Mouse (Mus musculus): ENCODE measurements around the gene Gpatch2. TPM values are rescaled to one million over a fixed set of nuclear protein-coding genes. Genes with fewer than 3 reads are reported as not detected.

Gene Gpatch2
- polyA plus RNA-seq, 1 experiment from 2014 or later = 32.1 TPM

DNA sequence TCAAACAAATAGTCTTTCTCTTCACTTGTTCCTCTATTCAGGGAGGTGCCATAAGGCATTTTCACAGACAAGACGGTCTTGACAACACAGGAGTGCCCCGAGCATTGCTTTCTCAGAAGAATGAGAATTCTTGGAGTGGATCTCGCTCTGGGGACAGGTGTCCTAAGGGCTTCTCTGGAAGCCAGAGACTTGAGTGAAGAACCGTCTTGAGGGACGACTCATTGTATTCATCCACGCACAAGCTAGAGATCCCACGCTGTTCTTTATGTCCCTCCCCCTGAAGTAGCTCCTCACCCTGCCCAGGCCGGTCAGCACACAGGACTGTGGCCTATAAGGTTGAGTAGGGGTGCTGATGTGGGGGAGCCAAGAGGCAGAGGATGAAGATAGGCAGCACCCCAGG lies 141.6 kb downstream of the Gpatch2 start:
- Histone ChIP-seq H3K4me3 (replicated peaks) (no peak overlapping the region), H3K27ac (no peak overlapping the region), H3K9me3 (no peaks in the 10 kb centered on the region), H3K9ac (no peak overlapping the region), H3K4me1 (peaks cover 23% of the 10 kb centered on the region), H3K27me3 (no peaks in the 10 kb centered on the region), H3K36me3 (replicated peaks) (no peaks in the 10 kb centered on the region), H3K4me2 (no peak overlapping the region)
- no peak for ATAC-seq (ENCODE audit: low FRiP score)
- 85% methylated on average over 8 of the region's 8 CpGs for WGBS

- WGBS = 40% methylated on average over 3 of the region's 3 CpGs
- H3K4me3 ChIP-seq (replicated peaks) = no peak overlapping the region
- no peaks in the 10 kb centered on the region for H3K9me3 ChIP-seq
- H3K9ac ChIP-seq = no peak overlapping the region
- no peak for ATAC-seq (ENCODE audit: low FRiP score)
- H3K4me1 ChIP-seq = peaks cover 23% of the 10 kb centered on the region
- H3K27me3 ChIP-seq = no peaks in the 10 kb centered on the region
- H3K4me2 ChIP-seq = no peak overlapping the region
- H3K27ac ChIP-seq = no peak overlapping the region
- no peaks in the 10 kb centered on the region for H3K36me3 ChIP-seq (replicated peaks)
Observed at GRCm38 (mm10) chr1:187360240-187360639, 144.9 kb downstream of the Gpatch2 start.

DNA sequence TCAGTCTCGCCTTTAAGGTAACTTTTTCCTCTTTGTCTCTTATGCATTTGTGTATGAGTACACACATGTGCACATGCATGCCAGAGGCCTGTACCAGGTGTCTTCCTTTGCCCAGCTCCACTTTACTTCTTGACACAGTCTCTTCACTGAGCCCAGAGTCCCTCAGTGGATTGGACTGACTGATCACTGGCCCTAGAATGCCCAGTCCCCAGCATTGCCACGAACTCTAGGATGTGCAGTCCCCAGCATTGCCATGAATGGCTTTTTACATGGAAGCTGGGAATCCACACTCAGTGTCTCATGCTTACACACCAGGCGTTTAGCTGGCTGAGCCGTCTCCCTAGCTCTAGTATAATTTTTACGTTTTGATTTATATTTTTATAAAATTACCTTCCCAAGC lies 147.2 kb downstream of the Gpatch2 start:
- no peaks in the 10 kb centered on the region for H3K9me3 ChIP-seq
- ATAC-seq (ENCODE audit: low FRiP score) = no peak
- H3K9ac ChIP-seq = no peak overlapping the region
- peaks cover 10% of the 10 kb centered on the region for H3K4me1 ChIP-seq
- no peak overlapping the region for H3K4me2 ChIP-seq
- no peak overlapping the region for H3K27ac ChIP-seq
- no peaks in the 10 kb centered on the region for H3K36me3 ChIP-seq (replicated peaks)
- no peaks in the 10 kb centered on the region for H3K27me3 ChIP-seq
- H3K4me3 ChIP-seq (replicated peaks) = no peak overlapping the region
- WGBS = 92% methylated on average over 5 of the region's 5 CpGs

- no peak overlapping the region for H3K4me3 ChIP-seq (replicated peaks)
- no peak overlapping the region for H3K27ac ChIP-seq
- WGBS = 91% methylated on average over 3 of the region's 3 CpGs
- no peaks in the 10 kb centered on the region for H3K27me3 ChIP-seq
- peaks cover 10% of the 10 kb centered on the region for H3K4me1 ChIP-seq
- H3K4me2 ChIP-seq = no peak overlapping the region
- H3K9ac ChIP-seq = no peak overlapping the region
- H3K9me3 ChIP-seq = no peaks in the 10 kb centered on the region
- no peak for ATAC-seq (ENCODE audit: low FRiP score)
- no peaks in the 10 kb centered on the region for H3K36me3 ChIP-seq (replicated peaks)
Observed at GRCm38 (mm10) chr1:187365424-187365823, 150.1 kb downstream of the Gpatch2 start.

- H3K4me1 ChIP-seq = peaks cover under 1% of the 10 kb centered on the region; the same call in 1 of the 2 replicates
- no peak overlapping the region for H3K27ac ChIP-seq
- H3K36me3 ChIP-seq (replicated peaks) = no peaks in the 10 kb centered on the region
- 64% methylated on average over 2 of the region's 2 CpGs for WGBS
- no peak overlapping the region for H3K4me2 ChIP-seq
- no peaks in the 10 kb centered on the region for H3K9me3 ChIP-seq
- H3K4me3 ChIP-seq (replicated peaks) = no peak overlapping the region
- no peaks in the 10 kb centered on the region for H3K27me3 ChIP-seq
- no peak overlapping the region for H3K9ac ChIP-seq
- ATAC-seq (ENCODE audit: low FRiP score) = no peak
Observed at GRCm38 (mm10) chr1:187366806-187367205, 151.5 kb downstream of the Gpatch2 start.

- ATAC-seq (ENCODE audit: low FRiP score) = no peak
- Histone ChIP-seq H3K36me3 (replicated peaks) (no peaks in the 10 kb centered on the region), H3K4me2 (no peak overlapping the region), H3K27me3 (no peaks in the 10 kb centered on the region), H3K4me1 (no peaks in the 10 kb centered on the region), H3K9me3 (no peaks in the 10 kb centered on the region), H3K27ac (no peak overlapping the region), H3K9ac (no peak overlapping the region), H3K4me3 (replicated peaks) (no peak overlapping the region)
- 77% methylated on average over 2 of the region's 2 CpGs for WGBS
Observed at GRCm38 (mm10) chr1:187369049-187369448, 153.7 kb downstream of the Gpatch2 start.

GRCm38 (mm10) chr1:187373506-187373905 lies 158.2 kb downstream of the Gpatch2 start:
- peaks cover 14% of the 10 kb centered on the region for H3K4me1 ChIP-seq
- no peaks in the 10 kb centered on the region for H3K9me3 ChIP-seq
- no peak for ATAC-seq (ENCODE audit: low FRiP score)

DNA sequence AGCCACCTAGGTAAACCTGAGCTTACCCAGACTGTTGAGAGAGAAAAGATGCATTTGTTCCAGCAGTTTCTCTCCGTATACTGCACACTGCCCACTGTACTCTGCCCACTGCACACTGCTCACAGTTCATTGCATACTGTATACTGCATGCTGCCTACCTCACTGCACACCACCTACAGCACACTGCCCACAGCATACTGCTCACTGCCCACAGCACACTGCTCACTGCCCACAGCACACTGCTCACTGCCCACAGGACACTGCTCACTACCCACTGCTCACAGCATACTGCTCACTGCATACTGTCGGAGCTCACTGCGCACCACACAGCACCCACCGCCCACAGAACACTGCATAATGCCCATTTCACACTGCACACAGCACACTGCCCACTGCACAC lies 159.1 kb downstream of the Gpatch2 start:
- Histone ChIP-seq H3K9me3 (no peaks in the 10 kb centered on the region), H3K27me3 (no peaks in the 10 kb centered on the region), H3K27ac (no peak overlapping the region), H3K4me1 (peaks cover 14% of the 10 kb centered on the region), H3K4me2 (no peak overlapping the region), H3K36me3 (replicated peaks) (no peaks in the 10 kb centered on the region), H3K4me3 (replicated peaks) (no peak overlapping the region), H3K9ac (no peak overlapping the region)
- WGBS = 94% methylated on average over 4 of the region's 4 CpGs
- no peak for ATAC-seq (ENCODE audit: low FRiP score)

More at GRCm38 (mm10) chr1:187373506-187373905, 158.2 kb downstream of the Gpatch2 start:
- H3K27ac ChIP-seq = no peak overlapping the region
- H3K27me3 ChIP-seq = no peaks in the 10 kb centered on the region
- 69% methylated on average over 6 of the region's 6 CpGs for WGBS
- H3K36me3 ChIP-seq (replicated peaks) = no peaks in the 10 kb centered on the region
- H3K4me3 ChIP-seq (replicated peaks) = no peak overlapping the region
- H3K4me2 ChIP-seq = no peak overlapping the region
- no peak overlapping the region for H3K9ac ChIP-seq

GRCm38 (mm10) chr1:187376946-187377671 lies 161.8 kb downstream of the Gpatch2 start:
- Histone ChIP-seq H3K36me3 (replicated peaks) (no peaks in the 10 kb centered on the region), H3K4me1 (peaks cover 14% of the 10 kb centered on the region), H3K27me3 (no peaks in the 10 kb centered on the region), H3K4me2 (no peak overlapping the region), H3K27ac (no peak overlapping the region), H3K9me3 (no peaks in the 10 kb centered on the region), H3K4me3 (replicated peaks) (no peak overlapping the region), H3K9ac (no peak overlapping the region)
- 75% methylated on average over 11 of the region's 11 CpGs for whole genome bisulfite sequencing
- ATAC-seq (ENCODE audit: low FRiP score) = no peak

DNA sequence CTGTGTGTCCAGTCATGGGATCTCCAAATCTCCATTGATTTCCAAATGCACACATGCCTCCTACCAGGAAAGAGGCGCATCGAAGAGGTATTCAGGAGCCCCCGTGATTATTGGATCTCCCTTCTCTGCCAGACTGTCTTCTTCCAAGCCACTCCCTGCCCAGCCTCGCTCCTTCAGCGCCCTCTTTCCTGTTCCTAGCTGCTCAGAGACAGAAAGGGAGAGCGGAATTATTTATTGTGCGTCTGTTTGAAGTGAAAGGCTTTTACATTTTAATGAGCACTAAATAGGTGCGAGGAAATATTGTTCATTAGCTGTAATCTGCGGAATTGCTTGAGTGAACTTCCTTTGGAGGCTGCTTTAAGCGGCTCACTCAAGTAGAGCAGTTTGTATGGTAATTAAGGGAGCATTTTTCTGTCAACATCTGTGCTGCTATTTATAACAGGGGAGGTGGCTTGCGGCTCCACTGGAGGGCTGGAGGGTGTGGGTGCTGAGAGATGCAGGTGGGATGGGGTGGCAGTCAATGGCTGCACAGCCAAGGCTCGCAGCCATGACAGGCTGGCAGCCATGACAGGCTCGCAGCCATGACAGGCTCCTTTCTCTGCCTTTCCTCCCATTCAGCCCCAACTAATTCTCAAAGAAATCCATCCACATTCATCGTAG lies 162.7 kb downstream of the Gpatch2 start:
- no peaks in the 10 kb centered on the region for H3K9me3 ChIP-seq
- no peaks in the 10 kb centered on the region for H3K27me3 ChIP-seq
- ATAC-seq (ENCODE audit: low FRiP score) = peak; percentile 86
- H3K4me1 ChIP-seq = peaks cover 14% of the 10 kb centered on the region
- no peak overlapping the region for H3K4me3 ChIP-seq (replicated peaks)
- peak overlapping the region; percentile 60 for H3K27ac ChIP-seq
- WGBS = 34% methylated on average over 14 of the region's 14 CpGs
- H3K36me3 ChIP-seq (replicated peaks) = no peaks in the 10 kb centered on the region
- no peak overlapping the region for H3K9ac ChIP-seq
- peak overlapping the region; percentile 23 for H3K4me2 ChIP-seq

DNA sequence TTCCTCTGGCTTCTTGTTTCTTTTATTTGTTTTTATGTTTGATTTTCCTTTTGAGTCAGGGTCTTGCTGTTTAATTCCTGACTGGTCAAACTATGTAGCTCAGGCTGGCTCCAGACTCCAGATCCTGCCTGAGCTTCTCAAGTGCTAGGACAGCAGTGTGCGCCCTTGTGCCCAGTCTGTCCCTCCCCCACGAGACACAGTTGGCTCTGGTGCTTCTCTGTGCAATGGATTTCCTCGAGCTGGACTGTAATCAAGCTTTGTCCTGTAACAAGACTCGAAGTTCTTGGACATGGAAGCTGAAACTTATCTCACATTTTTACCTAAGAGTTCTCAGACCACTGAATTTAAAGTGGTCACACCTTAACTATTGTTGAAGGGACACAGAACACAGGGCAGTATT lies 174.2 kb downstream of the Gpatch2 start:
- Histone ChIP-seq H3K4me2 (no peak overlapping the region), H3K9ac (no peak overlapping the region), H3K4me1 (no peaks in the 10 kb centered on the region), H3K27me3 (no peaks in the 10 kb centered on the region), H3K4me3 (replicated peaks) (no peak overlapping the region), H3K27ac (no peak overlapping the region), H3K9me3 (no peaks in the 10 kb centered on the region), H3K36me3 (replicated peaks) (no peaks in the 10 kb centered on the region)
- no peak for ATAC-seq (ENCODE audit: low FRiP score)
- WGBS = 89% methylated on average over 4 of the region's 4 CpGs

DNA sequence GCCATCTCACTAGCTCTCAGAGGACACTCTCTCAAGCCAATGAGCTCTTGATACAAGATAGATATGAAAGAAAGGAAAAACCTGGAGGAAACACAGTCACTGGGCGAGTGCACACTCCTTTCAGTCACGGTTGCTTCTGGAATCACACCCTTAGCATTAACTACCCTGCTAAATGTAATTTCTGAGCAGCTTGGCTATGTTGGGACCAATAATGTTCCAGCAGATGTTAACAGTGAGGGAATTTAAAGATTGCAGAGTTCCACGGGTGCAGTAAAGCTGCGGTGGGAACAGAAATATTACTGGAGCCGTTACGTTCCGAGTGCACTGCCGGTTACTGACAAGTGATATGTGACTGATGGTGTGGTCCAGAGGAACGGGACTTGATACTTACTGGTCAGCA lies 185.5 kb downstream of the Gpatch2 start:
- ATAC-seq (ENCODE audit: low FRiP score) = no peak
- Histone ChIP-seq H3K4me3 (replicated peaks) (no peak overlapping the region), H3K27me3 (no peaks in the 10 kb centered on the region), H3K9me3 (no peaks in the 10 kb centered on the region), H3K27ac (no peak overlapping the region), H3K4me2 (no peak overlapping the region), H3K9ac (no peak overlapping the region), H3K36me3 (replicated peaks) (no peaks in the 10 kb centered on the region), H3K4me1 (no peaks in the 10 kb centered on the region)
- WGBS = 92% methylated on average over 9 of the region's 9 CpGs
